Mouse (Mus musculus) heart, postnatal 25 days (tissue): ENCODE results near the gene Hivep2. TPM values are rescaled to one million over a fixed set of nuclear protein-coding genes. Genes with fewer than 3 reads are reported as not detected.
A peak's percentile ranks its signal among the peaks of the same experiment; 100 is the strongest.

Experiments
- DNase-seq: peaks from one replicate; pipeline ENCODE4 v3.0.0; 2022; ENCODE audit warnings: low spot score
- intact Hi-C: fragments of 180-260 bp; cut with DNase I; formaldehyde crosslinking; loops from one replicate; pipeline ENCODE4 v1.15.1; 2025
- total RNA-seq, 2 experiments: library from RNA; stranded (reverse); gene quantifications; 2 replicates each; pipeline ENCODE4 v1.2.3; 2021

The Hivep2 gene
- 10 to 100 TPM; 17.8 to 28.8 TPM for total RNA-seq

DNA sequence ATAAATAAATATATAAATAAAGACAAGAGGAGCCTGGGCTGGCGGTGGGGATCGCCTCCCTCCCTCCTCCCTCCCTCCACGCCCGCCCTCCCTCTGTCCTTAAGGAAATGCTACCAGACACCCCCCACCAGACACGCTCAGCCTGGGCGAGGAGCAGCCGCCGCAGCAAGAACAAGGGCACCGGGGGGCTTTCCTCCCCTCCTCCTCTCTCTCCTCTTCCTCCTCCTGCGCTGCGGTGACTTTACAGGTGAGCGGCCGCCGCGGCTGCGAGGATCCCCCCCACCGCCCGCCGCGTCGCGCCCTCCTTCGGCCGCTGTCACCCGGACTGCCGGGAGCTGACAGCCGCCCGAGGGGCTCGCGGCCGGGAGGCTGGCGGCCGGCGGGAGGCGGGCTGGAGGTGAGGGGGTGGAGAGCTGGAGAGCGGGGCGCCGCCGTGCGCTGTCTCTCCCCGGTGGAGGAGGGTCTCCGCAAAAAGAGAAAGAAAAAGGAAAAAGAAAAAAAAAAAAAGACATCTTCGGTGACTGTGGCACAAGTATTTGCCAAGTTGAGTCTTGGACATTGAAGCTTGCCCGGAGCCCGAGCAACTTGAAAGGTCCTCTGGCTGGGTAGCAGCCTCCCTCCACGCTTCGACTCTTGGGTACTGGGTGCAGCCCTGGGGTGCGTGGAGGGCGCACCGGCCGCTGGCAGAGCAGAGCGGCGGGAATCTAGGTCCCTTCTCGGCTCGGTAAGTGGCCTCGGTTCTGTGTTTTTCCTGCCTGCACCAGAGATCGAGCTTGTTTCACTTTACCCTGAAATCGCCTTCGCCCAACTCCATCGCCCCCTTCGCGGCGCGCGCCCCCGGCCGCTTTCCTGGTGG is at the start of gene Hivep2:
TSS of gene Hivep2 (plus strand) at position 102 of the 856 bp plus-strand sequence.
- DNase-seq: no peak
- intact Hi-C loops: loop anchor here (1.0 to 5.0 kb wide), 6 partner anchors 17 to 231 kb away; partner anchors contain the start of gene Aig1

GRCm38 (mm10) chr10:13916645-13917342 is 49.1 kb upstream of the Hivep2 start:
- DNase-seq: peak; percentile 5
- intact Hi-C loops: loop anchor here (10.0 kb wide), 1 partner anchor 288 kb away; no protein-coding TSS in a partner anchor

DNA sequence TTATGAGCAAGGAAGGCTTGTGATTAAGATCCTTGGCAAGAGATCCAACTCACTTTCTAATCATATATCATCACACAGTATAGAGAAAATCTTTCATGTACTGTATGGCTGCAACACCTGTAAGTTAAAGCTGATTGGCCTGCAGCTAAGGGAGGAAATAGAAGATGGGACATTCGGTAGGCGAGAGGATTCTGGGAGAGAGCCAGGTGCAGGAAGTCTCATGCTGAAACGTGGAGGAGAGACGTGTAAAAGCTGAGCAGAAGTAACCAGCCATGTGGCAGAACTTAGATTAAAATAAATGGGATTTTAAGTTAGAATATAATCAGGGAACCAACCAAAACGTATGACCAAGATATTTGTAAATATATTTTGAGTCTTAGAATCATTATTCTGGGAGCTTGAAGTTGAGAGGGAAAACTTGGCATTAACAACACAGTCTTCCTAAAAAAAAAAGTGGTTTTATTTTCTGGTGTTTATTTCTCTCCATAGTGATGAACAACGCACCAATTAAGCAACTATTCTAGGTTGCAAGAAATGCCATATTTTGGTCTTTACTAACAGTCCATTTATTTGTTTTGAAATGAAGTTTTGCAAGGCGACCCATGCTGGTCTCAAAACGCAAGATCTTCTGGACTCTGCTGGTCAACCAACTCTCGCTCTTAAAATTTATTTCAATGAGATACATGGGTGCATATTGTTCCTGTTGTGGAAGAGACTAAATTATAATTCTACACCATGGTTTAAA is 44.1 kb upstream of the Hivep2 start:
- DNase-seq: no peak
- intact Hi-C loops: no loop called here

DNA sequence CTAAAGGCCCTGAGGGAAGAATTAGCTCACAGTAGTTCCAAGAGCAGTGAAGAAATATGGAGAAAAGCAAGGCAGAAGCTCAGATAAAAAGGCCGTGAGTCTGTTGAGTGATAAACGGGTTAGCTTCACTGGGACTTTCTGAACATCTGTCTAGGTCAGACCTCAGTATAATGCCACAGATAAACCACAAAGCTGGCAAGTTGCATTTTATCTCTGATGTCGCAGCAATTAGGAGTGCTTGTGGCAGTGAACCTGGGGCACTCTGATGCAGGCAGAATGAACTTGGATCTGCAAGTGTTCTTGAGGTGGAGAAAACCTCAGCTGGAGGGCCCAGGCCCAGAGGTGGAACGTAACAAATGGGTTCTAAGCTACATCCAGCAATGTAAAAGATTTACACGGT is 36.6 kb upstream of the Hivep2 start:
- intact Hi-C loops: no loop called here

GRCm38 (mm10) chr10:13932147-13932546 is 33.7 kb upstream of the Hivep2 start:
- DNase-seq: no peak
- intact Hi-C loops: no loop called here

More for the DNA sequence above, 36.6 kb upstream of the Hivep2 start:
- no peak for DNase-seq

- no peak for DNase-seq
- intact Hi-C loops: no loop called here
Observed at GRCm38 (mm10) chr10:13933320-13933719, 32.6 kb upstream of the Hivep2 start.

GRCm38 (mm10) chr10:13935646-13936045 is 30.2 kb upstream of the Hivep2 start:
- DNase-seq: no peak
- intact Hi-C loops: no loop called here

DNA sequence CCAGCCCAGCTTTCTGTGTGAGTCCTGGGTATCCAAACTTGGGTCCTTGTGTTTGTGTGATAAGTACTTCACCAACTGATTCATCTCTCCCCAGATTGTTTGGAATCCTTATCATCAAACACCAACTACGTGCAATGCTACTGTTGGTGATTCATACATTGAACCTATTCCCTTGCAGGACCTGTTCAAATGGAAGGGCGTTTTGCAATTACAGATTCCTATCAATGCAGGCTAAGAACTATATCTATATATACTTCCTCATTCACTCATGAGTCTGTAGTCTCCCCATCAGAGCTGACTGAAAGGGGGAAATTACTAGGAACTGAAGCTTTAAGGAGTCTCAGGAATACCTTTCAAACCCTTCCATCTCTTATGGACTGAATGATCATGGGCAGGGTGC is 24.5 kb upstream of the Hivep2 start:
- intact Hi-C loops: no loop called here
- DNase-seq: no peak

DNA sequence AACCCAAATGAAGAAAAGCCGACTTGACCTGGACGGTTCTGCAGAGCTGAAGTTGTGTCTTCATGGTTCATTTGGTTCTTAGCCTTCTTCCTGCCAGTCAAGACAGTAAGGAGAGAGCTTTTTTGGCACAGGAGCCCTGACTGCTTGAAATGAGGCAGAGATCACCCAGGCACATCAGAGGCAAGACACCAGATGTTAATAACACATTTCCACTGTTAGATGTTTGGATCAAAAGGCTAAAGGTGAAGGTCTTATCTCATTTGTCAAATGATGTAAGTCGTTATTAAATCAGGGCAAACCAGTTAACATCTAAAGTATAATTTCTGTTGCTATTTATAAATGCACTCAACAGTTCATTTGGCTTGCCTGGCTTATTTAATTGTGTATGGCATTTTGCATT is 22.2 kb upstream of the Hivep2 start:
- intact Hi-C loops: no loop called here
- no peak for DNase-seq

- no peak for DNase-seq
- intact Hi-C loops: no loop called here
Observed at GRCm38 (mm10) chr10:13946498-13946897, 19.4 kb upstream of the Hivep2 start.

- no peak for DNase-seq
- intact Hi-C loops: loop anchor here (5.0 kb wide), 1 partner anchor 401 kb away; no protein-coding TSS in a partner anchor
Observed at GRCm38 (mm10) chr10:13962965-13963364, 2.9 kb upstream of the Hivep2 start.

DNA sequence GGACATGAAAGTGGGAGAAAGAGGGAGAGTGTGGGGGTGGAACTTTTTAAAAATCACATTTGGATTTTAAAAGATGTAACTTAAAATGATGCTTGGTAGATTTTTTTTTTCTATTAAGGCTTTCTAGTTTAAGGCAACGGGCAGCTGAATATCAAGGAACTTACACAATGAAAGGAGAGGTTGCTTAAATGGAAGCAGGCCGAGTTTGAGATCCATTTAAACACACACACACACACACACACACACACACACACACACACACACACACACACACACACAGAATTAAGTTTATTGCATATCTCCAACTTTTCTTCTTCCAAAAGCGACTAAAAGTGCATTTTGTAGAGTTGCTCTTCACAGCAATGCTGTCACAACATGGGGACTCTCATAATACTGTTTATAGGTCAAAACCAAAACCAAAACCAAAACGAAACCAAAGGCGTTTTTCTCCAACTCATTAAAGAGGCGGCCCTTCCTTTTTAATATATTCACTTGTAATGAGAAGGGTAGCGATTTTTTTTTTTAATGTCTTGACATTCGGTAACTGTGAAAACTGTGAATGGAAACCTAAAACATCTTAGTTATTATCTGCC is 1.9 kb upstream of the Hivep2 start:
- no peak for DNase-seq
- intact Hi-C loops: loop anchor here (5.0 kb wide), 1 partner anchor 402 kb away; no protein-coding TSS in a partner anchor

DNA sequence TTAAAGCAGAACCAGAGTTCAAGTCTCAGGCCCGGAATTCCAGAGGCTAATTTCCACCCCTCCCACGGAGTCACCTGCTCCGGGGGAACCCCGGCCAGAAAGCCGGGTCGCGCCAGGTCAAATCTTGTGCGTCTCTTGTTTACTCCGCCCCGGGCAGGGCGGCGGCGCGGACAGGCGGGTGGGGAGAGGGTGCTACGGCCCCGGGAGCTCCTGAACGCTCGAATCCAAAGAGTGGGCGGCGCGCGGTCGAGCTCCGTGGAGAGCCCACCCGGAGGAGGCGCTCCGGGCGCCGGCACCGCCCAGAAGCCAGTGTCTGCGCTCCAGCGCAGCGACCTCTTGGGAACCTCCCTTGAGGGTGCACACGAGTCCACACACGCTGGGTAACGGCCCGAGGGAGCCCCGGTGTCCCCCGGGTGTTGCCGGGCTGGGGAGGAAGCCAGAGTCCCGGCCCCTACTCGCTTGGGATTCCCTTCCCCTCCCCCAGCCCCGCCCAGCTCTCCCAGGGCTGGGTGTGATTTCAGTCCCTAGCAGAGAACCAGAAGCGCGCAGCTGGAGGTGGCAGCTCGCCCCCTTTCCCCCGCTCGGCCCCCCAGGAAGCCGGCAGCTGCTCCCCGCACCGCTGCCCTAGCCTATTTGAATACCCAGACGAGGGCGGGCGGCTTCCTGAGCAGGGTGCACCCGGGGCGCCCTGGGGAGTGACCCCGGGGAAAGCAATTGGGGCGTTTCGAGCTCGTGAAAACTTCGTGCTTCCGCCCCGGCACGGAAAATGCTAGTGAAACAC is 1.2 kb upstream of the Hivep2 start:
- intact Hi-C loops: loop anchor here (5.0 kb wide), 4 partner anchors 83 to 402 kb away; partner anchors contain the start of gene Aig1
- peak; percentile 96 for DNase-seq

- intact Hi-C loops: loop anchor here (5.0 kb wide), 3 partner anchors 82 to 232 kb away; partner anchors contain the start of gene Aig1
Observed at GRCm38 (mm10) chr10:13965316-13965973, 430 bp upstream of the Hivep2 start.

GRCm38 (mm10) chr10:13966830-13967450 is 1.1 kb downstream of the Hivep2 start:
- intact Hi-C loops: loop anchor here (1.0 to 5.0 kb wide), 6 partner anchors 16 to 230 kb away; partner anchors contain the start of gene Aig1
- DNase-seq: peak; percentile 67

More at GRCm38 (mm10) chr10:13965316-13965973, 430 bp upstream of the Hivep2 start:
- peak; percentile 89 for DNase-seq

DNA sequence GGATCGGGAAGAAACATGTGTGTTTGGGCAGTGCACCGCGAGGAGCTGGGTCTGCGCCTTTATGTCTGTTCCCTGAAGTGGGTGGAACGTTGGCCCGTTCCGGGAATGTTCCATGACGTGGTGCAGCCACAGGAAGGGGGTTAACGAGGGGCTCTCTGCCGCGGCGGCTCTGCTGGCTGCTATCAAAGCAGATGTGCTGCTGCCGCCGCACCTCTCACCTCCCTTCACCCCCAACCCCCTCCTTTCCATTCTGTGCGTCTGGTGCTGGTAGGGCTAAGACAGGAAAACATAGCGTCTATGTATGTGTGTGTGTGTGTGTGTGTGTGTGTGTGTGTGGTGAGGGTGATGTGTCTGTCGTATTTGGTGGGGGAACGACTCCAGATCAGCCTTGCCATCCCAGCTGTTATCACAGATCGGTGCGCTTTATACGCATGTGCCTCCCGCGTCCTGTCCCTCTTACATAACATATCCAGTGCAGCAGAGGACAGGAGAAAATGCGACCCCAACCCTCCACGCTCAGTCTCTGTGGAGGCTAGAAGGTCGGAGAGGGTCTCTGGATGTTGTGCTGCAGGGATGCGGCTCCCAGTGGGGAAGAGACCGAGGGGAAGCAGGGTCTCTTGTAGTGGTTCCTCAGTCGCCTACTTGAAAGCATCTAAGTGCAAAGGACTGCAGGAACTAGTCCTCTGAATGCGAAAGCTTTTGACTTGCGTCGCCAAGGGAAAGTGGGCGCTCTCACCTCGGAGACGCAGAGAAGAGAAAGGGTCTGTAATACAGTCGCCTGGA is 1.8 kb downstream of the Hivep2 start:
- DNase-seq: peak; percentile 82
- intact Hi-C loops: loop anchor here (2.0 to 5.0 kb wide), 5 partner anchors 15 to 230 kb away; partner anchors contain the start of gene Aig1

DNA sequence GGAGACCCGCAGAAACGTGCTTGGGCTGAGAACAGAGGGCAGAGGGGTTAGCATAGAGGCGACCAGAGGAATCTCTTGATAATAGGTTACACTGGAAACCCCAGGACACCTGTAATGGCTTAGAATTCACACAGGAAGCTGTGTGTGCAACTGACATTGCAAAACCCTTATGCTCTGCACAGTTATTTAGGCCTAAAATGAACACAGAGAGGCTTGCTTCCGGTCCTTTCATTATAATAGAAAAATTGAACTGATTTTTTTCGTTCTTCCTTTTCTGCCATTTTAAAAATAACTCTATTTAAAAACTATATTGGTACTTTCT is 2.3 kb downstream of the Hivep2 start:
- intact Hi-C loops: loop anchor here (5.0 kb wide), 3 partner anchors 79 to 229 kb away; partner anchors contain the start of gene Aig1

More for the DNA sequence above, 2.3 kb downstream of the Hivep2 start:
- no peak for DNase-seq
